Mouse (Mus musculus) forelimb bud, embryonic 11.5 days (tissue): ENCODE measurements around the gene Psd.

Source experiments
- DNase-seq: peaks from one replicate; pipeline ENCODE4 v3.0.0-alpha.2; 2012; ENCODE audit warnings: low read depth, low spot score

Gene Psd

GRCm38 (mm10) chr19:46305432-46306267 lies 21.3 kb downstream of the Psd start:
- DNase-seq = peak; percentile 80

- no peak for DNase-seq
Measured at GRCm38 (mm10) chr19:46304908-46305333, 22.0 kb downstream of the Psd start.

DNA sequence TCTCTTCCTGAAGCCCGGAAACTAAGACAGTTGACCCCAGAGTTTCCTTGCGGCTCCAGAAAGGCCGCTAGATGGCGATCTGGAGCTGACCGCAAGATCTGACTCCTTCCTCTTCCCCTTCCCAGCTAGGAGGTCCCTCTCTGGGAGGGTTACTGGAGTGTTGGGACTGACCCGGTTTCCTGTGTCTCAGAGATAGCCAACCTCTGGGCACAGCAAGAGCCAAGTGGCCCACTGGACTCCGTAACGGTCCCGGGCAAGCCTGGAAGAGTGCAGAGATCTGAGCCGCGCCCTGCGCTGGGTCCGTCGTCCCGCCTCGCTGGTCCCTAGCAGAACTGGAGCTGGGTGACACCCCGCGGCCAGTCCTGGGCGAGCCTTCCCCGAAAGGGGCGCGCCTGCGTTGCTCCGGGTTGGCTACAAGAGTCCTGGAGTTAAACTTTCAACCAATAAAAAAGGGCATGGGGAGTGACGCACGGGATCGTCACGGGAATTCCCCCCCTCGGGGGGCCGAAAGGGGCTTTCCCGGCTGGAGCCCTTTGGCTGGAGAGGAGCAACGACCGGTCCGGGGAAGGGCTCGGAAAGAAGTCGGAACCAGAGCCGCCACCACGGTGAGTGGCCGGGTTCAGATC lies 22.6 kb downstream of the Psd start, which contains the start of gene Nfkb2:
Nfkb2 (plus strand) TSS at position 105 of the 626 bp plus-strand sequence.
- peak; percentile 89 for DNase-seq

DNA sequence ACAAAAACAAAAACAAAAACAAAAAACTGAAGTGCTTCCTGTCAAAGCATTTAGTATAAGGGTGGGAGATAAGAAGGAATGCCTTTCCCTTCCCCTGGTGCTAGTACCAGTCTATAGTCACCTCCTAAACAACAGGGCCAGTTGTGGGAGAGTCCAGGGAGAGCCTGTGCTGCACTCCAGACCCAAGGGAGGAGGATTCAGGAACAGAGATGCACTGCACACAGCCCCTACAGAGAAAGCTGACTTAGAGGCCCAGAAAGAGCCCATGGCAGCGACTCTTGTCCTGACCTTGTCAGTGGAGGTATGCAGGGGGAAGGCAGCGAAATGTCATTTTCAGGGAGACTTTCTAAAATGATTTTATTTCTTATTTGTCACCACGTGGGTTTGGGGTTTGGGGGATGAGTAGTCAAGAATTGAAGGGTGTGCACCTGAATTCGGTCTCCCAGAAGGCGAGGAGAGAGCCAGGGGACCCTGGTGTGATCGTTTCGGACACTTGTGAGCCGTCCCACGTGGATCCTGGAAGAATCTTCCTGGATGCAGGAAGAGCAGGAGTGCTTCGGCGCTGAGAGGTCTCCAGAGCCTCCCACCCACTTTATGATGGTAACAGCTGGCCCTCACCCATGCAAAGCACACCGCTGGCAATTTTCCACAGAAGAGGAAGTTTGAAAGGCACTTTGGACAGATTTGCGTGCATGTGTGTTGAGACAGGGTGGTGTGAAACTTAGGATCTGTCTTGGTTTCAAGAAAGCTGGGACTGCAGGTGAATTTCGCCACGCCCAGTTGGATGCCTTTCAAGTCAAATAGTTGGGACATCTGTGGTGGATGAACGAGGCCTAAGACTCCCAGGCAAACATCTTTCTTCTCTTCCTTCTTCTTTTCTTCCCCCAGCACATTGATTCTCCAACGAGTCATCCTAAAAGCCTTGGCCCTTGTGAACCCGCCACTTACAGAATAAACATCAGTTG lies 23.4 kb downstream of the Psd start:
- DNase-seq = no peak

DNA sequence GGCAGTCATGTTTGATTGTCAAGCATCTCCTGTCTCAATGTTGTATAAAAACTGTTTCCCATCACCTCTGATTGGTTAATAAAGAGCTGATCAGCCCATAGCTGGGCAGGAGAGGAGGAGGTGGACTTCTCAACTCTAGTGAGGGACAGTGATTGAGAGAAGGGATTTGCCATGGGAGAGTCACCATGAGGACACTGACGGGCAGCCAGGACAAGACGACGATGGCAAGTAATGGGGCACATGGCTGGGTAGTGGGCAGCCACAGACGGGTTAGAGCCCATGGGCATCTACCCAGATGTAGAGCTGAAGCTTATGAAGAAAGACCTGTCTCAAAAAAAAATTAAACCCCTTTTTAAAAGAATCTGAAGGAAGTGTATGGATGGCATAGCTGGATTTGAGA lies 24.4 kb downstream of the Psd start:
- no peak for DNase-seq

GRCm38 (mm10) chr19:46300294-46301045 lies 26.5 kb downstream of the Psd start:
- DNase-seq = no peak

DNA sequence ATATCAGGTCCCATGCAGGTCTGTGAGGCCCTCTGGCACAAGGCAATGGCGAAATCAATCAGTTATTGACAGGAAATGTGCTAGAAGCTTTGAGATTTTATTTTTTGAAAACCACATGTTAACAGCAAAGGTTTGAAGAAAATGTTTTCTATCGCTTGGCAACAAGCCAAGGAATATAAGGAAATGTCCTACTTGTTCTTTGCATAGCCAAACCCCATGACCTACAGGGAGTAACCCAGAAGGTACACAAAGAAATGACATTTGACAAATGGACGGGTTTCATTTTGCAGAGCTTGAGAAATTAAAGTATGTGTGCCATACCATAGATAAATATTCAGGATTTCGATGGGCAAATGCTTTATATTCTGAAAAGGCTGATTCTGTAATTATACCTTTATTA lies 30.0 kb downstream of the Psd start:
- DNase-seq = no peak

GRCm38 (mm10) chr19:46290535-46291105 lies 36.3 kb downstream of the Psd start:
- no peak for DNase-seq

DNA sequence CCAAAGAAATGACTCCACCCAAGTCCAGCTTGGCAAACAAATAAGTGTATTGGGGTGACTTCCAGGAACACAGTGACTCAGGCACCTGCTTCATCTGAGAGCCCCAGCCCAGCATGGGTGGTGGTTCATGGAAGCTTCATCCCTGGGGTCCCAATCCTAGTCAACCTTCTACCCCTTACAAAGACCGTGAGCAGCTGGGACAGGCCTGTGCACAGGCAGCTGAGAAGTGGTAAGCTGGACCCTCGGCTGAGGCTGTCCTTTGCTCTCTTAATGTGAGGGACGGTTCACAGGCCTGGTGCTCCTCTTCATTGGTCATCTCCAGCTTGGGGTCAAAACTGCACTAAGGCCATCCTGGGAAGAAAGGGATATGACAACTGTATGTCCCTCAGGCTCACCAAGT lies 39.4 kb downstream of the Psd start:
- DNase-seq = no peak

DNA sequence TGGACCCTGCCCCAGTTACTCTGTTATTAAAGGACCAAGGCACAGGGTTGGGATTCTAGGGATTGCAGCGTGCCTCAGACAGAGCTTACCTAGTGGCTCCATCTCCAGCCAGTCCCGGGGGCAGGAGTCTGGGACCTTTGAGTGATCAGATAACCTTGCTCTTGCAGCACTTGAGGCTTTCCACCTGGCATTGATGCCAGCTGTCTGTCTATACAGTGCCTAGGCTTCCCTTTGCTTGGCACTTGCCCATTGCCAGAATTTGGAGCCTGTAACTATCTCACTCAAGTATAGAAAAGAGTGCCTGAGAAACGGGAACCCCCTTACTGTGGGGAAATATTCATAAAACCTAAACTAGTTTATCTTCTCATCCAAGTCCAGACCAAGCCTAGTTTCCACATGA lies 40.0 kb downstream of the Psd start:
- DNase-seq = no peak

DNA sequence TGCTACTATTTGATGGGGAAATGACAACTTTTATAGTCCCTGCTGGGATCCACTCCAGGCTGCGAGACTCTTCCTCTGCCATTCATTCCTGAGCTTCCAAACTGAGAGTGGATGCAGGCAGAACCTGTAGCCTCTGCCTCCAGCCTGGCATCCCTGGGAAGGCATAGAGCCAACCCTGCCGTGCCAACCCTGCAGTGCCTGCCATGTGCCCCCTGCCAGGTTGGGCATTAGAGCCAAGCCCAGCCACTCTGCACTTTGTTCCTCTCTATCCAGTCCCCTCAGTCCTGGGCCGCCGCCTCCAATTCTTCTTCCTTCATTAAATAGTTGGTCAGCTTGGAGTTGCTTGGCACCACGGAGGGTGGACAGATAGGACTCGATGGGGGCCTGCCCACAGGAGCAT lies 40.9 kb downstream of the Psd start:
- no peak for DNase-seq

GRCm38 (mm10) chr19:46285631-46286030 lies 41.3 kb downstream of the Psd start:
- no peak for DNase-seq

GRCm38 (mm10) chr19:46284686-46285085 lies 42.3 kb downstream of the Psd start:
- no peak for DNase-seq

GRCm38 (mm10) chr19:46282081-46282849 lies 44.7 kb downstream of the Psd start:
- no peak for DNase-seq

GRCm38 (mm10) chr19:46275307-46275706 lies 51.6 kb downstream of the Psd start:
- DNase-seq = no peak

GRCm38 (mm10) chr19:46264762-46265161 lies 62.2 kb downstream of the Psd start:
- DNase-seq = no peak
